Mouse (Mus musculus): ENCODE measurements at regions not wholly inside any gene's neighbourhood (a gene's known extent, or its start where the extent isn't known, plus 50 kb on each side); places are given as distances from the start of the nearest gene placed in this dataset.

GRCm38 (mm10) chr13:39823346-39823954, 537.8 kb downstream of the Ofcc1 start:
- no peaks in the 10 kb centered on the region for H3K36me3 ChIP-seq (ENCODE audit: control insufficient read depth in 1 of 2, insufficient read depth in 2 of 2, low read length in 2 of 2)
- no peak overlapping the region for H3K9ac ChIP-seq (ENCODE audit: control insufficient read depth, low read depth, low read length, poor library complexity, severe bottlenecking)
- no peaks in the 10 kb centered on the region for H3K9me3 ChIP-seq (replicated peaks; ENCODE audit: insufficient read depth, low read length)
- no peaks in the 10 kb centered on the region for H3K79me2 ChIP-seq (ENCODE audit: control insufficient read depth, insufficient read depth, low read length, poor library complexity)
- H3K4me3 ChIP-seq (ENCODE audit: control insufficient read depth in 1 of 2, insufficient read depth in 1 of 2, low read depth in 2 of 2, low read length in 2 of 2) = no peak overlapping the region
- H3K4me1 ChIP-seq (ENCODE audit: control insufficient read depth in 1 of 2, insufficient read depth in 2 of 2, low read length in 2 of 2) = no peaks in the 10 kb centered on the region
- no peak overlapping the region for H3K27ac ChIP-seq (ENCODE audit: control insufficient read depth, low read depth, low read length)
- TF ChIP-seq EP300 (IDR thresholded peaks at IDR 0.05; ENCODE audit: low read depth in 1 of 2, low read length in 2 of 2) (no peak), CHD2 (IDR thresholded peaks at IDR 0.05; ENCODE audit: low read length) (no peak)
- no peaks in the 10 kb centered on the region for H3K27me3 ChIP-seq (ENCODE audit: control insufficient read depth in 1 of 2, insufficient read depth in 2 of 2, low read length in 2 of 2)
- no peak for DNase-seq (ENCODE audit: low read depth, low spot score)

GRCm38 (mm10) chr13:39774554-39774953, 586.7 kb downstream of the Ofcc1 start:
- no peak overlapping the region for H3K9ac ChIP-seq (ENCODE audit: control insufficient read depth, low read depth, low read length, poor library complexity, severe bottlenecking)
- H3K4me3 ChIP-seq (ENCODE audit: control insufficient read depth in 1 of 2, insufficient read depth in 1 of 2, low read depth in 2 of 2, low read length in 2 of 2) = no peak overlapping the region
- H3K9me3 ChIP-seq (replicated peaks; ENCODE audit: insufficient read depth, low read length) = no peaks in the 10 kb centered on the region
- no peak for DNase-seq (ENCODE audit: low read depth, low spot score)
- no peaks in the 10 kb centered on the region for H3K4me1 ChIP-seq (ENCODE audit: control insufficient read depth in 1 of 2, insufficient read depth in 2 of 2, low read length in 2 of 2)
- H3K36me3 ChIP-seq (ENCODE audit: control insufficient read depth in 1 of 2, insufficient read depth in 2 of 2, low read length in 2 of 2) = no peaks in the 10 kb centered on the region
- no peaks in the 10 kb centered on the region for H3K27me3 ChIP-seq (ENCODE audit: control insufficient read depth in 1 of 2, insufficient read depth in 2 of 2, low read length in 2 of 2)
- H3K79me2 ChIP-seq (ENCODE audit: control insufficient read depth, insufficient read depth, low read length, poor library complexity) = no peaks in the 10 kb centered on the region
- H3K27ac ChIP-seq (ENCODE audit: control insufficient read depth, low read depth, low read length) = no peak overlapping the region
- TF ChIP-seq ZNF384 (IDR thresholded peaks at IDR 0.05; ENCODE audit: low read depth, low read length) = no peak
- TF ChIP-seq MYB (IDR thresholded peaks at IDR 0.05; ENCODE audit: low read depth, low read length) = no peak
- TF ChIP-seq CHD1 (IDR thresholded peaks at IDR 0.05; ENCODE audit: low read depth, low read length) = no peak
- no peak for TF ChIP-seq NELFE (IDR thresholded peaks at IDR 0.05; ENCODE audit: low read depth, low read length)
- no peak for TF ChIP-seq ETS1 (IDR thresholded peaks at IDR 0.05; ENCODE audit: low read depth, low read length)
- no peak for TF ChIP-seq UBTF (IDR thresholded peaks at IDR 0.05; ENCODE audit: borderline replicate concordance, insufficient read depth, low read depth, low read length)
- TF ChIP-seq CHD2 (IDR thresholded peaks at IDR 0.05; ENCODE audit: low read length) = no peak
- TF ChIP-seq POLR2A (IDR thresholded peaks at IDR 0.05; ENCODE audit: control insufficient read depth in 1 of 2, insufficient read depth in 1 of 2, low read depth in 1 of 2, low read length in 2 of 2, poor library complexity in 1 of 2) = no peak
- no peak for TF ChIP-seq ZMIZ1 (IDR thresholded peaks at IDR 0.05; ENCODE audit: low read depth, low read length)
- no peak for TF ChIP-seq EP300 (IDR thresholded peaks at IDR 0.05; ENCODE audit: low read depth in 1 of 2, low read length in 2 of 2)
- TF ChIP-seq ZC3H11A (IDR thresholded peaks at IDR 0.05; ENCODE audit: low read depth, low read length) = no peak
- no peak for TF ChIP-seq USF1 (IDR thresholded peaks at IDR 0.05; ENCODE audit: low read depth, low read length)
- TF ChIP-seq HCFC1 (IDR thresholded peaks at IDR 0.05; ENCODE audit: low read depth, low read length) = no peak
- TF ChIP-seq SIN3A (IDR thresholded peaks at IDR 0.05; ENCODE audit: low read length) = no peak
- no peak for TF ChIP-seq ZKSCAN1 (IDR thresholded peaks at IDR 0.05; ENCODE audit: low read depth, low read length)
- no peak for TF ChIP-seq NRF1 (IDR thresholded peaks at IDR 0.05; ENCODE audit: insufficient read depth, low read depth, low read length, poor library complexity, severe bottlenecking)
- TF ChIP-seq MAFK (IDR thresholded peaks at IDR 0.05; ENCODE audit: borderline replicate concordance, low read depth, low read length) = no peak
- TF ChIP-seq POLR2AphosphoS5 (IDR thresholded peaks at IDR 0.05; ENCODE audit: borderline replicate concordance, low read depth, low read length) = no peak

Data from MEL (cell line).